Mouse (Mus musculus) liver, embryonic 14.5 days (tissue): ENCODE data around the gene Cbln3.

Source experiments
- CTCF ChIP-seq: IDR thresholded peaks from 2 replicates; pipeline ENCODE4 v1.5.1; 2016; ENCODE audit warnings: antibody characterized with exemption, low read depth, control low read depth
- EP300 ChIP-seq: IDR thresholded peaks from 2 replicates; pipeline ENCODE4 v1.6.1; 2016; ENCODE audit warnings: antibody characterized with exemption, low read depth

DNA sequence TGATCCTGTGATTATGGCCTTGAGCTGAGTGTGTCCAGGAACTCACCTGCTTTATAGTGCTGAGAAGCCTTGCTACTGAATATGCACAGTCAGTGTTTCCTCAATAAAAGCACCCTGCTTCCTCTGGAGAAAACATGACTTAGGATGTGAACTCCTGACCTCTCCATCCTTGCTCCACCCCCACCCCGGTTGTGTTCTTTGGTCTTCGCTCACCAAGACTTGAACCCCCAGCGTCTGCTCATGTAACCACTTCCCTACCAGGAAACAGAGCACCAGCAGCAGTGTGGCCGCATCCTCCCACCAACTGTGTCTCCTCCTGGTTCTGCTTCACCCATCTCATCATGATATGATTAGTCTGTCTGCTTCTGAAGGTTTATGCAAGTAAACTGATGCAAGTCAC lies 29.2 kb upstream of the Cbln3 start:
- TF ChIP-seq CTCF (no peak), EP300 (no peak)
